Mouse (Mus musculus) urinary bladder, postnatal 25 days (tissue): ENCODE data around the gene Snrnp35.
A peak's percentile ranks its signal among the peaks of the same experiment; 100 is the strongest.

Experiments
- DNase-seq: peaks from one replicate; pipeline ENCODE4 v3.0.0; 2022; ENCODE audit warnings: low spot score

Gene Snrnp35

DNA sequence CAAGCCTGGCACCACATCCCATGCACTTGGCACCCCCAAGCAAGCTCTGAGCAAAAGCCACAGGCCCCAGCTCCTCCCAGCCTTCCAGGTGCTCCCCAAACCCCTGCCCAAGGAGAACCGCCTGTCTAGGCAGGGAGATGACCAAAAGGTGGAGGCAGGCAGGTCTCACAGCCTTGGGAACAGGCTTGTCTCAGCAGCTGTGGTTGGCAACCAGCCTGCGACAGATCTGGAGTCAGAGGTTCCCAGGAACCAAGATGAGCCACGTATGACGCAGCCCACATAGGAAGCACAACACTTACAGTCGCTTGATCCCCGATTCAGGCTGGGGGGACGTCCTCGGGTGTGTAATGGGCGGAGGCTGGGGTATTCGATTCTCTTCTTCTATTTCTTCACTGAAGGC lies 18.6 kb downstream of the Snrnp35 start:
- no peak for DNase-seq

- no peak for DNase-seq
These were observed 20.8 kb downstream of the Snrnp35 start for GRCm38 (mm10) chr5:124503742-124504141.

DNA sequence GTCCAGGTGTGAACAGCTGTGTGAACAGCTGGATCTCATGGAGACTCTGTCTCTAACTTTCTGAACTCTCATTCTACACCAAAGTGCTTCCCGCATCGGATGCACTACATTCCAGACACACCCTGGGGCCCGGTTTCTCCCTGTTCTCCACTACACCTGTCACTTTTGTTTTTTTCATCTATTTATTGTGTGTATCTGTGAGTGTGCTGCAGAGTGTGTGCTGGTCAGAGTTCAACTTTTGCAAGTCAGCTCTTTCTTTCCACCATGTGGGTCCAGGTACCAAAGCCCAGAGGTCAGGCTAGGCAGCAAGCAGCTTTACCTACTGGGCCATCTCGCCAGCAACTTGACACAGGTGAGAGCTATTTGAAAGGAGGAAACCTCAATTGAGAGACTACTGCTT lies 22.3 kb downstream of the Snrnp35 start:
- no peak for DNase-seq

DNA sequence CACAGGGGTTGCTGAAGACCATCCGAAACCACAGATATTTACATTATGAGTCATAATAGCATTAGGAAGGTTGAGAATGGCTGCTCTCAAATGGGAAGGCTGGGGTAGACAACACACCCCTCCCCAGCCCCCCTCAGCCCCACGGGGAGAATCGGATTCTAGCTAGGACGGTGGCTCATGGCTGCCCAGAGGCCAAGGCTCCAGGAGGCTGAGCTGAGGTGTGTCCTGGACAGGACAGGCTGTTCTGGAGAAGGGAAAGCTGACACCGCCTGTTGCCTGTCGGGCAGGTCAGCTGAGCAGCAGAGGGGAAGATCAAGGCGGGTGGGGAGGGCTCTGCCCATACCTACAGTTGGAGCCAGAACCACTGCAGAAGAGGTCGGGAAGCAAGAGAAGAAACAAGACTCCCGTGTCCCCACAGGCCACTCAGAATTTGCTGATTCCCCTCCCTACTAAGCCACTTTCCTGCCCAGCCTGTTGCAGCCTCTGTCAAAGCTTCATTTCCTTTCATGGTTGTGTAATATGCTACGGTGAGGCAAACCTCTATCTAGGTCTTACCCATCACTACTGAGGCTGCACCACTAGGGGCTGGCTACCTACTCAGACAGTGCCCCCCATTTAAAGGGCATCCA lies 23.9 kb downstream of the Snrnp35 start:
- DNase-seq: no peak

- DNase-seq: no peak
These were observed 26.3 kb downstream of the Snrnp35 start for GRCm38 (mm10) chr5:124509200-124509599.

DNA sequence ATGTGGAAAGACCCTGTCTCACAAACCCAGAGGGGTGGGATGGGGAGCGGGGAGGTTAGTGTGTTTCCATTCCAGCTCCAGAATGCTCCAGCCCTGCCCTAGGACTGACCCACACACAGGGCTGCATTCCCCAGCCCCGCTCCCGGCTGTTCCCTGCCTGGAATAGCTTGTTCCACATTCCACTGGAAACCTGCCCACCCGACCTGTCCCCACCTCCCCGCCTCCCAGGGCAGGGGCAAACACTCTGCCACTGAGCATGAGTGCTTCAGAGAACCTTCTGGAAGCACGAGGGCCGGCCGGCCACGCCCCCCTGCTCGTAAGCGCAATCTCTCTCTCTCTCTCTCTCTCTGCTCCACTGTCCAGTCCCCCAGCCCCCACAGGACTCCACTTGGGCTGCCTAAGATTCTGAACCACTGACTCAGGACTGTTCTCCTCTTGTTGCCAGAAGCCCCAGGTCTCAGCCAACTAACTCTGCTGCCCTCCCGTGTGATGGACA lies 26.9 kb downstream of the Snrnp35 start:
- no peak for DNase-seq

DNA sequence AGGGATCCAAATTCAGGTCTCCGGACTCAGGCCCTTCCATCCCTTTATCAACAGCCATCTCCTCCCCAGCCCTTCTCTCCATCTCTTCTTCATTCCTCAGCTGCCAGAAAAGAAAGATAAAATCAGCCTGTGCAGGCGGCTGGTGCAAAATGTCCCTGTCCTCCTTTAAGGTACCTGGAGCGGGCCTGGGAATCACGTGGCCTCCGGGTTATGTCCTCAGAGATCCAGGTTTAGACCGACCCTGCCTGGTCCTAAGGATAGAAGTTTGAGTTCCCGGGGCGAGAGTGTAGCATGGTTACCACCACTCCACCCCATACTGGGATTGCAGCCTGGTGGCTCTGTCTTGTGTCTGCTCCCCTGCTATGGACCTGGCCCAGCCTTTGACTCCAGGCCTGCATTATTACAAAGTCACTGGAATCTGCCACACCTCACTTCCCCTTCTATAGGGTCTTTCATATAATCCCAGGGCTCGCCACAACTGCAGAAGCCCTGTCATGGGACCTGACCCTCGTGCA lies 27.7 kb downstream of the Snrnp35 start:
- DNase-seq: no peak

GRCm38 (mm10) chr5:124515789-124516188 lies 32.9 kb downstream of the Snrnp35 start:
- no peak for DNase-seq

DNA sequence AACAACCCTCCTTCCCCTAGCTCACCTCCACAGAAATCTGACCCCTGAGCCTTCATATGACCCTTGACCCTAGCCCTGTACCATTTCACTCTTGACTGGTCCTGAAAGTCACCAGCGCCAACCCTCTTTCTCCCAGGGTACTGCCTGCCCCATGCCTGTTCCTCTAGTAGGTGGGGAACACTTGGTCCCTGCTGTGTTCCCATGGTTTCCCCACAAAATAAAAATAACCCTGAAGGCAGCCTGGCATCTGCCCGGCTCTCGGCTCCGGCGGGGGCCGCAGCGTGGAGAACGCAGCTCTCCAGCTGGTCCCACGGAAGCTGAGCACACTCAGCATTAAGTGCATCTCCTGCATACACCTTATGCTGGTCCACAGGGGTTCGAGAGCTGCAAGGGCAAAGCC lies 35.7 kb downstream of the Snrnp35 start:
- DNase-seq: no peak

- DNase-seq: no peak
These were observed 38.7 kb downstream of the Snrnp35 start for GRCm38 (mm10) chr5:124521588-124521987.

DNA sequence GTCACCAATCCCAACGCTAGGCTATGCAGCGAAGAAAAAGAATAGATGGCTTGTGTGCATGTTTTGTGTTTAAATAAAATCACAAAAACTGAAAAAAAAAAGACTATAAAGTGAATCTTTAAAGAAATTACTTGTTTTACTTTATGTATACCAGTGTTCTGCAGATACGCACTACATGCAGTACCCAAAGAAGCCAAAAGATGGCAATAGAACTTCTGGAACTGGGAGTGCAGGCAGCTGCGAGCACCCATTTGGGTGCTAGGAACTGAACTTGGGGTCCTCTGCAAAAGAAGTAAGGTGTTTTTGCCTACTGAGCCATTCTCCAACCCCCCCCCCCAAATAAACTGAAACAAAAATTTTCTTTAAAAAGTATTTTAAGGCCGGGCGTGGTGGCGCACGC lies 40.1 kb downstream of the Snrnp35 start:
- no peak for DNase-seq

- no peak for DNase-seq
These were observed 42.0 kb downstream of the Snrnp35 start for GRCm38 (mm10) chr5:124524943-124525342.

DNA sequence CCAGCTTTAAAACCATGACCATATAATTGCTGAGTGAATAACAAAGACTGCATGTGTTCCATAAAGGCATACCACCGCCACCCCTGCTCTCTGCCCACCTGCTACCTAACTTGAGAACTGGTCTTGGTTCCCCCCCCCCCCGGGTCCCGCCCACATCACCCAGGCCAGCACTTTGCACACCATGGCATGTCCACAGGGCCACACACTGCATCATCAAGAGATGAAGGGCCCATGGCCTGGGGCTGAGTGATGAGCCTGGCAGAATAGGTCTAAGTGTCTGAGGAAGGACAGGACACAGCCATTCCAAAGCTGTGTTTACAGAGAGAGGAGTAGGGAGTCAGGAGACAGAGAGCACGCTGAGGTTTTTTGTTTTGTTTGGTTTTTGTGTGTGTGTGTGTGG lies 45.4 kb downstream of the Snrnp35 start:
- DNase-seq: no peak

DNA sequence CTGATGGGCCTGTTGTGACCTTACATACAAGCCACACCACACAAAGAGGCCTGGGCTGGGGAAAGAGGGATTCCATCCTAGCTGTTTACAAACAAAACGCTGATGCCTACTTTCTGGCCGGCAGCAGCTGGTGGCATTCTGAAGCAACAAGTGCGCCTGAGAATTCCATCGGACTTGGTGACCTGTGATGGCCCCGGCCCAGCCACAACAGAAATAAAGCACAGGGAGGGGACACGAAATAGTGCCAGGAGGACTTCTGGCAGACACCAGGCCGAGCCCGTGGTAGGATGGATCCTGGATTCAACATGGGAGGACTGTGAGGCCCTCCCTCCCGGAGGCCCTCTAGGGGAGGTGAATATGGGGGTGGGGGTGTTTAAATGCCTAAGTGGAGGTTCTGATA lies 45.9 kb downstream of the Snrnp35 start:
- no peak for DNase-seq

DNA sequence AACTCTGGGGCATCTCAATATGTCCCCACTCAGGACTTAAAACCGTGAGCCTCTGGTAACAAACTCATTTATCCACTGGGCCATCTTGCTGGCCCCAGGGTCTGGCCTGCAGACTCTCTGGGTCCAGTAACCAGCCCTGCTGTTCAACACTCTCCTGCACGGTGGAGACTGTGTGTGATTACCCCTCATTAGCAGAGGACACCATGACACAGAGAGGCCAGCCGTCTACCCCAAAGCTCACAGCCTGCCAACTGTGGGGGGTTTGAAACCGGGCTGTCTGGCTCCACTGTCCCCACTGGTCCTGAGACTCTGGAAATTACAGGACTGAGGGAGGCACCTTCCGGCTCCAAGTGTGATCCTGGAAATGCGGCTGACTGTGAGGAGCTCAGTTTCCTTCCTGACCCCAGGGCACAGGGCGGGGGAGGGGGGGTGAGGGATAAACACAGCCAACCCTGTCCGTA lies 46.3 kb downstream of the Snrnp35 start:
- no peak for DNase-seq

DNA sequence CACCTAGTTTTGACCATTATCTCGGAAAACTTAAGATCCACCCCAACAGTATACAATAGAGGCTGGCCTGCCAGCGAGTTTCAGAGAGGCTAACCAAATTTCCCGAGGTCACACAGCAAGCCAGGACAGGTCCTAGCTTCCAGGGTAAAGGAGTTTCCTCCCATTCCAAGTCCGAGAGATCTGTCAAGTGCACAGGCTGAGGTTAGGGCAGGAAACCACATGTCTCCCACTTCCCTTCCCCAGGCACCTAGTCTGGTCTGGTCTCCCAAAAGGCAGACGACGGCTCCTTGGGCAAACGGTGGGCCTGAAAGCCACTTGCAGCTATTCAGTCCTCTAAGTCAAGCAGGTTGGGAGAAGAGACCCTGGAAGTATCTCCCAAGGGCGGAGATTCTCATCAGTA lies 46.8 kb downstream of the Snrnp35 start:
- no peak for DNase-seq

DNA sequence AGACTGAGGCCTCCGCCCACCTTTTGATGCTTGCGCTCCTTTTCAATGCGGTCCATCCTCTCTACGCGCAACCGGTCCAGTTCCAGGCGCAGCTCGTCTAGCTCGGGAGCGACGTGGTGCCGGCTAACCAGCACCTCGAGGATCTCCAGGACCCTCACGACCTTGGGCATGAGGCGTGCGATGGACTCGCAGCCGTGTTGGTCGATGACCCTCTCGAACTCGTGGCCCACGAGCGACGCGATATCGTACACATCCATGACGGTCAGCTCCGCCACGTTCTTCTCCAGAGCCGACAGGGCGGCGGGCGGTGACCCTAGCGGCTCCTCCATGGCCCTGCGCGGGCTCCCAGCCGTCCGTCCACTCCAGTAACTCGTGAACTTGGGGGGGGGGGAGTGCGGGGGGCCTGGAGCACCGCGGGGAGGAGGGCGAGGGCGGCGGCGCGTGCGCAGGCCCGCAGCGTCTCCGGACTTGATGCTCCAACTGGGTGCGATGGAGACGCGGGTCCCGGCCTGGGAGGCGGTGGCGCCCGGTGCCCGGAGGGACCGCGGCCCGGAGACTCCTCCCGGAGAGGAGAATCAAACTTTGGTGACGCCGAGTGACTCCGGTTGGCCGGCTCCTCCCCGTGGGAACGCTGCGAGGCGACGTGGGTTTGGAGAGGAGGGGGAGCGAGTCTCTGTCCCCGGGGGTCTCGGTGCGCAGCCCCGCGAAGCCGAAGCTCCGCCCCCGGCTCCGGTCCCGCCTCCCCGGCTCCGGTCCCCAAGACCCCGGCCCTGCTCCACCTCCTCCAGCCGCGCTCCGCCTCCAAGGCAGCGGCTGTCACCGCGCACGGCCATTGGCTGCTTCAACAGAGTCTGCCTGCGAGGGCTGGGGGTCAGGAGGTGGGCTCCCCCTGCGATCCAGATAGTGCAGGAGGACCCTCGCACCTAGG lies 48.0 kb downstream of the Snrnp35 start, which contains the start of gene Rilpl1:
Rilpl1 (minus strand) TSS at position 737 of the 928 bp plus-strand sequence.
- DNase-seq: peak; percentile 65

DNA sequence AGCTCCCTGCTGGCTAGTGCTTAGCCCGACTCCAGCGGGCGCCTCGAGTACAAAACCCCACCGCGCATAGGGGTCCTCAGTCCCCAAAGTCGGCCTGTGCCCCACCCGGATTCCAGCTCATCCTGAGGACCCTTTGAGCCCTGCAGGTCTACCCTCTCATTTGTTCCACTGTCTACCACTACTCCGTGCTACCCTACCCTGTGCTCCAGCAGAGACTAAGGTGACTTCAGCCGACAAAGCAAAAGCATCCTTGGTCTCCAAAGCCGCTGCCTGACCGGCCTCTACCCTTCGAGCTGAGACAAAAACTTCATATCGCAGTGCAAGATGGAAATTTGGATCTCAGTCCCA lies 48.6 kb downstream of the Snrnp35 start:
- no peak for DNase-seq

GRCm38 (mm10) chr5:124532451-124532850 lies 49.5 kb downstream of the Snrnp35 start:
- no peak for DNase-seq

DNA sequence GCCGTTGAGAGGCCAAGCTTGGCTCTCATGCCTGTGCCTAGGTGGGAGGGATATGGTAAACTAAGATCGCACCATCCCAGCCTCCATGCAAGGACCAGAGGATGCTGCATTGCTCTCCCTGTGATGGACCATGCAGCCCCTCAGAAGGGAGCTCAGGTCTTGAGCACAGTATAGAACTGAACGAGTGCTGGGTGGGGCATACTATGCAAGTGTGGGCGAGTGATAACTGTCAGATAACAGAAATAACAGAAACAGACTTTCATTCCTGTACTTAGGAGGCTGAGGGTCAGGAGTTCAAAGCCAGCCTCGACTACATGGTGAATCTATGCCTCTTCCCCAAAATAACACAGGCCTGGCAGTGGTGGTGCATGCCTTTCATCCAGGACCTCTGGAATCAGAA lies 52.1 kb downstream of the Snrnp35 start:
- no peak for DNase-seq

DNA sequence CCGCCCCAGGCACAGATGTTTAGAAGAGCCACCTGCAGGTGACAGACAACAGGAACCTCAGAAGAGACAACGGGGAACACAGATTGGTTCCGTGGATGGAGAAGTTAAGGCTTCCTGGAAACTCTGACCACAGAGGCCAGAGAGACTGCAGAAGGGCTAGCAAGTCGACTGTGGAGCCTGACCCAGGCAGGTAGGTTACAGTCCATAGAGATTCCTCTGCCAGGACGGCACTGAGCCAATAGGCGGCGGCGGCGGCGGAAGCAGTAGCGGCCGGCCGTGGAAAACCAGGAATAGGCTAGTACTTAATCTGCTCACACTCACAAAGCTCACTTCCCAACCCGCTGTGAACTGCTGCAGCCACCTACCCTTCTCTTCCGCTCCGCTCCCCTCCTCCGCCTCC lies 53.8 kb downstream of the Snrnp35 start:
- DNase-seq: no peak

DNA sequence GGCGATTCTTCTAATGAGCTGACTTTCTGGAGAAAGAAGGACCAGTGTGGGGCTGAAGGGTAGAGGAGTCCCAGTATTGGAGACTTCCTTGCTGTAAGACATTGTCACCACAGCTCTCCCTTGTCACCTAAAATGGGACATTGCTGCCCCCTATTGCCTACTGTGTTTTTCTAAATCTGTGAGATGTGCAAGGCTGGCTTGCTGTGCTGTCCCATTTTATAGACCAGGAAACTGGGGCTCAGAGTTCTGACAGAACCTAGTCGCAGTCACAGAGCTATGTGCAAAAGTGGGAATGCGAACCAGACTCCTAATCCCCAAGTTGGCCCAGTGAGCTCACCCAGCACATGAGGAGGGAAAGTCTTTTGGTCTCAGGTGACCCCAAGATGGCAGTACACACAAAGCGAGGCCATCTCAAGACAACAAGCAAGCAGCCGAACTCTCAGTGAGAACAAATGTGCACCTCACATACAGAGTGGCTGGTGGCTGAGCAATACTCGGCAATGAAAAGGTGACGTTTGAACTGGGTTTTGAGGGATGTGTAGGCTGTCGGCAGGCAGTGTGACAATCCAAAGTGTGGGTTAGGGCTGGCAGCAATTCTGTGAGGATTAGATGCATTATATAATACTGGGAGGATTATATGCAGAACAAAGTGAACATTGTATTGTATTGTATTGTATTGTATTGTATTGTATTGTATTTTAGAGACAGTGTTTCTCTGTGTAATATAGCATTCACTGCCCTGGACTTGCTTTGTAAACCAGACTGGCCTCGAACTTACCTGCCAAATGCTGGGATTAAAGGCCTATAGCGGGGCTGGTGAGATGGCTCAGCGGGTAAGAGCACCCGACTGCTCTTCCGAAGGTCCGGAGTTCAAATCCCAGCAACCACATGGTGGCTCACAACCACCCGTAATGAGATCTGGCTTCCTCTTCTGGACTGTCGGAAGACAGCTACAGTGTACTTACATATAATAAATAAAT lies 56.2 kb downstream of the Snrnp35 start:
- no peak for DNase-seq
